Mouse (Mus musculus) mouse trophoblast stem cell (cell line): ENCODE data around the gene Arhgef25.
"Not testable (repeated sequence)": the region's sequence is repeated elsewhere in the genome, so short reads cannot be mapped to it uniquely, and the experiment has no call there.

Experiments
- in situ Hi-C, 2 experiments: fragments of 300-500 bp; cut with MseI, MboI; formaldehyde crosslinking; loops; 2 replicates in 1 of 2; 3 replicates in 1 of 2; pipeline ENCODE4 v1.15.1; 2025

The Arhgef25 gene

DNA sequence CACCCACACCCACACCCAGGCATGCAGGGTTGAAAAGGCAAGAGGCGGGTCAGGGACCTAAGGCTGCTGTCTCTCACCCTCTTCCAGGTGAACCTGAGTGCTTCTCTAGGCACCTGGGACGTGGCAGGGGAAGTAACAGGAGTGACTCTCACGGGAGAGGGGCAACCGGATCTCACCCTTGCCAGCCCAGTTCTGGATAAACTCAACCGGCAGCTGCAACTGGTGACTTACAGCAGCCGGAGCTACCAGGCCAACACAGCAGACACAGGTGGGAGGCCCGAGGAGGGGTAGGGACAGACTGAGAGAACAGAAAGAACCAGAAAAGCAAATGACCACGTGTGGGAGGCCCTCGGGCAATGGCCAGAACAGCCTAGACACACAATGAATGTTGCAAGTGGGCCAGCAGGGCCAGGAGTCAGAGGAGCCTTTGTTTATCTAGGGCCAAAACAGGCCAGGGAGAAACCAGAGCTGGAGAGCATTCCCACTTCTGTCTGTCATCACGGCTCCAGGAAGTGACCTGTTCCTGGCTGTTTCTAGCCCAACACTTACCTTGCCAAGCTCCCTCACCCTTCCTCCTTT is 22.2 kb downstream of the Arhgef25 start:
- in situ Hi-C loops = no loop called here

DNA sequence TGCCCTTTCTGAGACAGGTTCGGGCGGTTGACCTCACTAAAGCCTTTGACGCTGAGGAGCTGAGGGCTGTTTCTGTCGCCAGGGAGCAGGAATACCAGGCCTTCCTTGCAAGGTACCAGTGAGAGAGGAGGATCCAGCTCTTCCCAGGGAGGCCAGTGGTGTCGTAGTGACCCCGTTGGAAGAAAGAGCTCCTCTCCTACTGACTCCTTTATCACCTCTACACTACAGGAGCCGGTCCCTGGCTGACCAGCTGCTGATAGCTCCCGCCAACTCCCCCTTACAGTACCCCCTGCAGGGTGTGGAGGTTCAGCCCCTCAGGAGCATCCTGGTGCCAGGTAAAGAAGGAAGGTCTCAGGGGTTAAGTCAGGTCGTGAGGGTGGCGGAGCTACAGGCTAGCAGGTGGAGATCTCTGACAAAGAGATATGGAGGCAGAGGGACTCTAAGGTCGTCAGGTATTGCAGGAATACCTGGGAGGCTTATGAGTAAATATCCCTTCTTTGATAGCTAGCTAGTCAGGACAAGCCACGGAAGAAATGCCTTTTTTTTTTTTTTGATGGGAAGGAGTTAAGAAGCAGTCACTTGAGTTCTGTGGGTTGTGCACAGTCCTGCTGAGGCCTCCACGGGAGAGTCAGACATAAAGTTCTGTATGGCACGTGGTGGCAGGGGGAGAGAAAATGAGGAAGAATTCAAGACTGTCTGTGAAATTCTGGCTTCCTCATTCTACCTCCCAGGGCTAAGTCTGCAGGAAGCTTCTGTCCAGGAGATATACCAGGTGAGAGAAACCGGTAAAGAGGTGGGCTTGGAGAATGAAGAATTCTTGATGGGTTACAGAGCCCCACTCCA is 22.9 kb downstream of the Arhgef25 start:
- in situ Hi-C loops = no loop called here

DNA sequence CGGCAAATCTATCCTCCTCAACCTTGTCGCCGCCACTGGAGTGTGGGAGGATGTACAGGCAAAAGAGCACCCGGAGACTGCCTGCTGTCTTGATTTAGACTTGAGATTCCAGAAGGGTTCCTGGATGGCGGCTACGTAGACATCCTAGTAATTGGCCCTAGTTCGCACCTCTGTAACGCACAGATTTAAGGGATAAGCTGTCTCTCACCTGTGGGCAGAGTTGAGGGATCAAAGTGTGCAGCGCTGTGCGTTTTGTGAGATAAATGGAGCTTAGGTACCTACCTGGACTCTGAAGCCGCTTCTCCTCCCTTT is 23.5 kb downstream of the Arhgef25 start:
- in situ Hi-C loops = no loop called here

DNA sequence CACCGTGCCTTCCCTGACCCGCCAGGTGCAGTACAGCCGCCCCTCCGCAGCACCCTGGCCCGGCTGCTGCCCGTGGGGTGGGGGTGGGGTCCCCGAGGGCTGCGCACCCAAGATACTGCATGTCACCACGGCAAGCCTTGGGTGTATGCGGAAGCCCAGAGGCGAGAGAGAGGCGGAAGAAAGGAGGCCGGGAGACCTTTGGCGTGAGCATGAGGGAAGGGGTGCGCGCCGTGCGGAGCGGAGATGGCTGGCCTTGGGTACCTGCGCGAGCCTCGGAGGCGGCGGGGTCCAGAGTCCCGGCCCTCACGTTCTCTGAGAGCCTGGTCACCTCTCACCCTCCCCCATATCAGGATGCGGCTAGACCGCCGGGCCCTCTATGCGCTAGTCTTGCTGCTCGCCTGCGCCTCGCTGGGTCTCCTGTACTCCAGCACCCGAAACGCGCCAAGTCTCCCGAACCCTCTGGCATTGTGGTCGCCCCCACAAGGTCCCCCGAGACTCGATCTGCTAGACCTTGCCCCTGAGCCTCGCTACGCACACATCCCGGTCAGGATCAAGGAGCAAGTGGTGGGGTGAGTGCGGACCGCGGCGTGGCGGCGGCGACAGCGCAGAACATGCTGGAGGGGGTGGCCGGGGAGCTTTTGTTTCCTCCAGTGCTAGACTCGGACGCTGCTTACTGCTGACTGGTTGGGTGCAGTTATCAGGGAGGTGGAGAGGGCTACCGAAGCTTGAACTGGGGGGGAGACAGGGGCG is 24.1 kb downstream of the Arhgef25 start:
- in situ Hi-C loops = no loop called here

DNA sequence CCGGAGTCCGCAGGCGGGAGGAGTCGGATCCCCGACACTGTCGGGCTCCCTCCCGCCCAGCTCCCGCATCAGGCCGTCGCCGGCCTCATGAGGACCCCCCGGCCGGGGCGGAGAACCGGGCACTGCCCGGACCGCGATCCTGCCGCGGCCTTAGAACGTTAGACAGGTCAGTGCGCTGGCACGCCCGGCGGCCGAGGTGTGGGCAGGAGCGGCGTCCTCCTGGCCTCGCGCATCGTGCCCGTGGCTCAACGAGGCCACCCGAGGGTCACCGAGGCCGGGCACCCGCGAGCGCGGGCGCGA is 24.6 kb downstream of the Arhgef25 start:
- in situ Hi-C loops = no loop called here

DNA sequence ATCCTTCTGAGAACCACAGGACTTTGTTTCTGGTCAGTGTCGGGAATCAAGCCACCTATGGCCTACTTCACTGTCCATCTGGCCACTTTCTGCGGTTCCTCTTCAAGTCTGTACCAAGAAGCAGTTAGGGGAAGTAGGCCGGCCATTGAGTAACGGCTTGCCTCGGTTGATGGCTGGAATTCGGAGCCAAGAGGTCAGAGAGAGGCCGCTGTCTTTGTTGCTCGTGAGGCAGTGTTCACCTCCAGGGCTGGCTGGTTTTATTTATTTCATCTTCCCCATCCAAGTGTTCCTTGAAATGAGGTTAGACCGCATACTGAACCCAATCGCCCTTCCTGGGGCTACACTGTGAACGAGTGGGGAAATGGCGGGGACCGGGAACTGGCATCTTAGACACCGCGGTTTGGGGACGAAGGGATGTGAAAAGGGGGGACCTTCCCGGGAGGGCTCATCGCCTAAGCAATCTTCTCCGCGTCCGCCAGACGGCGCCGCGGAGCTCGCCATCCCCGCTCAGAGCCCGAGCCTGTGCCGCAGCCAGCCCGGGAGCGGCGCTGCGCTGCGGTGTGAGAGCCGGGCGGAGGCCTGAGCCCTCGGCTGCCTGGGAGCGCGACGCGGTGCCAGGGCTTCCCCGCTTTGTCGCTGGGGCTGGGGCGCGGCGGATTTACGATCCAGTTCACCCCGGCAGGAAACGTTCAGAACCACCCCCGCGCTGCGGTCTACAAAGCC is 25.1 kb downstream of the Arhgef25 start, which contains the start of gene B4galnt1:
Gene B4galnt1, plus strand, starts transcription at position 595 of the 723 bp plus-strand sequence.
- in situ Hi-C loops = no loop called here

DNA sequence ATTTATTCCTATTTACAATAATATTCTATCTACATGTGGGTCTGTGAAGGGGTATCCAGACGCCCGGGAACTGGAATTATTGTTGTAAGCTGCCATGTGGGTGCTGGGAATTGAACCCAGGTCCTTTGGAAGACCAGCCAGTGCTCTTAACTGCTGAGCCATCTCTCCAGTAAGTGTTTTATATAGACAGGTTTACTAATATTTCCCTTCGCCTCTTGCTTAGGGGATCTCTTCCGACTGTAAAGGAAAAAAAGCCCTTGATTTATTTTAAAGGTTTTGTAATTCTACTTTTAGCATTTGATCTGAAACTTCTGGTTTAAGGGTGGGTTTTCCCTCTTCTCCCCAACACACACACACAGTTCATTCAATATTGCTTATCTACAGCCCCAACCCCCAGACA is 25.7 kb downstream of the Arhgef25 start:
- in situ Hi-C loops = no loop called here

DNA sequence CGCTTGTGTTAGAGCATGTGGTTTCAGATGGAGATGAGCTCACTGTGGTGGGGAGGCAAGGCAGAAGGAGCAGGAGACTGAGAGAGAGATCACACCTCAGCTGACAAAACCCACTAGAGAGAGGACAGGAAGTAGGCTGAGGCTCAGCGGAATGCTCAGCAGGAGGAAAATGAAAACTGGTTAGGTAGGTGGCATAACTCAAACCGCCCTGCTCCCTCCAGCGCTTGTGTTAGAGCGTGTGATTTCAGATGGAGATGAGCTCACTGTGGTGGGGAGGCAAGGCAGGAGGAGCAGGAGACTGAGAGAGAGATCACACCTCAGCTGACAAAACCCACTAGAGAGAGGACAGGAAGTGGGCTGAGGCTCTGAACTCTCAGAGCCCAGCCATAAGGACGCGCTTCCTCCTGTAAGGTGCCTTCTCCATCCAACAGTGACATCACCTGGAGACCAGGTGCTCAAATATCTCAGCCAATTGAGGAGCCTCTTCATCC is 27.1 kb downstream of the Arhgef25 start:
- in situ Hi-C loops = not testable (repeated sequence)

DNA sequence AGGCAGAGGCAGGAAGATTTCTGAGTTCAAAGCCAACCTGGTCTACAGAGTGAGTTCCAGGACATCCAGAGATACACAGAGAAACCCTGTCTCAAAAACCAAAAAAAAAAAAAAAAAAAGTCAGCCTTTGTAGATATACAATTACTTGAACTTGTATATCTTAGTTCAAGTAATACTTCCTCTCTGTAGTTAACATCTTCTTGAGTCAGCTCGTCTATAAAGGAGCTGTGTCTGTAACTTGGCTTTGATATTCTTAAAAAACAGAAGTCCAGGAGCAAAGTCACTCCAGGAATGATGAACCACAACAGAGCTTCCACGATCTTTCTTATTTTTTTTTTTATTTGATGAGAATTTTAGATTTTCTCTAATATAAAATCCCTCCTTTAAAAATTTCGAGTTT is 29.2 kb downstream of the Arhgef25 start:
- in situ Hi-C loops = no loop called here

DNA sequence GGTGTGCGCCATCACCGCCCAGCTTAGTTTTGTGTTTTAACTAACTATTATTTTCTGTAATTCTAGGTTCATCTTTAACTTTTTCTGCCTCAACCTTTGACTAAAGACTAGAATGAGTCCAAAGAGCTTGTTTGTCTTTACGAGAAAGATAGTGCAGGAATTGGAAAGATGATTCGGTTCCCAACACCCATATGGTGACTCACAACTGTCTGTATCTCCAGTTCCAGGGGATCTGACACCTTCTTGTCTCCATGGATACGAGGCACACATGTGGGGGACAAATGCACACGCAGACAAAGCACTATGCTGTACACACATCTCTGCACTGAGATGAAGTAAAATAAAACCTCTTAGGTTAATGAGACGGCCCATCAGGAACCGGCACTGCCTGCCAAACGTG is 29.8 kb downstream of the Arhgef25 start:
- in situ Hi-C loops = no loop called here

DNA sequence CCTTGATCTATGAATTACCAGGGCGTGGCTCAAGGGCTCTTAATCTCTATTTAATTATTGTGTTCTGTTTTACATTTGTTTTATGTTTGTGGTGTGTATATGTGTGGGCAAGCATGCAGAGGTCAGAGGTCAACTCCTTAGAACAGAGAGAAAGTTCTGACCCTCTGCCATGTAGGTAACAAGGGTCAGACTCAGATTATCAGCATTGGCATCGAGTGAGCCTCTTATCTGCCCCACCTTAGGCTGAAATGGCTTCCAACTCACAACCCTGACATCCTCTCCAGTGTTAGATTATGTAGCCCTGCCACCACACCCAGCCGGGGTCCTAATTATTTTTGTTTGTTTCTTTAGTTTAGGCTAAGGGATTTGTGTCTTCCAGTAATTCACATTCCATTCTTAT is 31.4 kb downstream of the Arhgef25 start:
- in situ Hi-C loops = no loop called here

DNA sequence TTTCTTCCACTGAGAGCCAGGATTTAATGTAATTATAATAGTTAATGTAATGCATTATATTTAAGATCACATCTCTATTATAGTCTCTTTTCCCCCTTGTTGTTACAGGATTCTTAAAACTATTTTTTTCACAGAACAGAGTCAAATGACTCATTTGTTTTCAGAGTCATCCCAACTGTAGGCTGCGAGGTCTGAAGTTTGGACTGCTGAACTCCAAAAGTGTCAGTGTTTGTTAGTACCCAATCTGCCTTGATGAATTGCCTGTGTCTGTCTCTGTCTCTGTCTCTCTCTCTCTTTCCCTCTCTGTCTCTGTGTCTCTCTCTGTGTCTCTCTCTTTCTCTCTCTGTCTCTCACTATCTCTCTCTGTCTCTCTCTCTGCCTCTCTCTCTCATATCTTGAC is 33.4 kb downstream of the Arhgef25 start:
- in situ Hi-C loops = no loop called here

DNA sequence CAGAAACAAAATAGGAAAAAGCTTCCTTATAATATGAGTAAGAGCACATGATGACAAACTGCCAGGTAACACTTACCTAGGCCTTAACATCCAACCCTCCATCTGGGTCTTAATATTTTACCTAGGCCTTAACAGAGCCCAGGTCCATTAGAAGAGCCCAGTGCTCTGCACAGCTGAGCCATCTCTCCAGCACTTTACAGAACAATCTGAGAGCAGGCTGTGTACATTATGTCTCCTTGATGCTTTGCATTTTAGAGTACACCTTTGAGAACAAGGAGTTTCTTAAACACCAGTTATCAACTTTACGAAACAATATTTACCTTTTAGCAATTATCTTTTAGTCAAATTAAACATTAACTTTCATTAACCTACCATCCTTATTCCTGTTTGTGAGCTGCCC is 33.8 kb downstream of the Arhgef25 start:
- in situ Hi-C loops = no loop called here

DNA sequence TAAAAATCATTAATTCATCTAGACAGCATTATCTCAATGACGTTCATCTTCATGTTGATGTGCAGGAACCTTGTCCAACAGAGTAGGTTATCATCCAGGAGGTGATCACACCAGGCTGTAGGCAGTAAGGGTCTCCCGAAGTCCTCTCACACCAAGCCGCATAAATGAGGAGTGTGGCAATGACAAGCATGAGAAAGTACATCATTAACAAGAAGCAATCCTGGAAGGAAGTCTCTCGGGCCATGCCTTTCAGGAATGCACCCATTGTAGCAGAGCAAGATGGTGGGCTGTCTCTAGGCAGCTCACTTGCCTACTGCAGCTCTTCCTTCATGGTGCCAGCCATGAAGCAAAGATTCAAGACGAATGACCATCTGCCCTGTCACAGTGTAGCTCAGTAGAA is 35.2 kb downstream of the Arhgef25 start:
- in situ Hi-C loops = no loop called here

DNA sequence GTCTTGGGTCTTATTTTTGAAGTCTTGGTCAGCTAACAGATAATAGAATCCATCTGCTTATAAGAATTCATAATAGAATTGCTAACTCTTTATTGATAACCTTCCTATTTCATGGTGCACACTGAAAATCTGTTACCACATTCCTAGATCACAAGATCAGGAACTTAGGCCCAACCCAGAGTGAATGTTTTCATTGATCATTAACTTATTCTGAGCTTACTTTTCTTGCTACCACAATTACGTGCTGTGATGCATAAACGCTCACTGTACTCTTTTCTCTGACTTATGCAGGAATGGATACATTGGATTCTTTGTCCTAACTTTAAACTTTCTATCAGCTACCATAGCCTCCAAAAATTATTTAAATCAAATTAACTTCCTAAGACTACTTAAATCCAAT is 35.6 kb downstream of the Arhgef25 start:
- in situ Hi-C loops = no loop called here

DNA sequence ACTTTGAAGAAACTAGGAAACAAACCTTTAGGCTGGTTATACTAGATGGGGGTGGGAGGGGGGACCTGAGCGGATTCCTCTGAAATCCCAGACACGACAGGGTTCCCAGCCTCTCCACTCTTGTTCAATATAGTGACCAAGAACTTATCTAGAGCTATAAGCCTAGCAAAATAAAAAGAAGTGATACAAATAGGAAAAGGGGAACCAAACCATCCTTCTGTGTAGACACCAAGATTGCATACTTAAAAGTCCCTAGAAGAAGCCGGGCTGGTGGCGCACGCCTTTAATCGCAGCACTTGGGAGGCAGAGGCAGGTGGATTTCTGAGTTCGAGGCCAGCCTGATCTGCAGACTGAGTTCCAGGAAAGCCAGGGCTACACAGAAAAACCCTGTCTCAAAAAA is 36.6 kb downstream of the Arhgef25 start:
- in situ Hi-C loops = no loop called here

DNA sequence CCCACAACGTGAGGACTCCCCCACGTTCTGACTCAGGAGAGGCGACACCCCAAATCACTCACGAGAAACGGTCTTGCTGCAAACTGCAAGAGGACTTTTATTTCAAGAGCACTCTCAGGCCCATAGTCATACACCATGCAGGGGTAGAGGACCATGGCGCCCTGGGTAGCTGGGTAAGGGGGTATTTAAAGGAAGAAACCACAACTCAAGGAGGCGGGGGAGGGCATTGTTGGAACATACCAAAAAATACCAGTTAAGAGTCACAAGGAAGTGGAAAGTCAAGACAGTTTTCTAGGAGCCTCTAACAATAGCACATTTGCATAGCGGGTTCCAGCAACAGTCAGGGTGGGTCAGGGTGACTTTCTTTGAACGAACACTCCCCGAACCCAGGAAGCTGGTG is 37.3 kb downstream of the Arhgef25 start:
- in situ Hi-C loops = not testable (repeated sequence)

DNA sequence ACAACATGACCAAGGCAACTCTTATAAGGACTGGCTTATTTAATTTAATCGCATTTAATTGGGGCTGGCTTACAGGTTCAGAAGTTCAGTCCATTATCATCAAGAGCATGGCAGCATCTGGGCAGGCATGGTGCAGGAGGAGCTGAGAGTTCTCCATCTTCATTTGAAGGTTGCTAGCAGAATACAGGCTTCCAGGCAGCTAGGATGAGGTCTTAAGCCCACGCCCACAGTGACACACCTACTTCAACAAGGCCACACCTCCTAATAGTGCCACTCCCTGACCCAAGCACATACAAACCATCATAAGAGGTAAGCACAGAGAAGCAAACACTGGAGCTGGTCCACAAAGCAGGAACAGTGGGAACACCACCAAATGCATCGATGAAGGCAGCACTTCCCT is 38.6 kb downstream of the Arhgef25 start:
- in situ Hi-C loops = not testable (repeated sequence)

DNA sequence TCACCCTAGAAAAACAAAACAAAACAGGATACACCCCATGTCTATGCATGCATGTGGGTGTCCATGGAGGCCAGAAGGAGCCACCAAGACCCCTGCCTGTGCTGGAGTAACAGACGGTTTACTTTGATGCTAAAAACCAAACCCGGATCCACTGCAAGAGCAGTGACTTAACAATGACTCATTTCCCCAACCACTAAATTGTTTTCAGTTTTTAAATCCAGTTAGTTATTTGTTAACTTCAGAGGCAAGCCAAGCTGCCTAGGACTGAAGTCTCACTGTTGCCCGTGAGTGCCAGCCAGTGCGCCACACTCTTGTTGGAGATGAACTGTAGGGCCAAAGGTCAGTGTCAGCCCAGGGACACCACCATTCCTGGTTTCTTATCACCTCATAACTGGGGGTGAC is 39.4 kb downstream of the Arhgef25 start:
- in situ Hi-C loops = no loop called here

DNA sequence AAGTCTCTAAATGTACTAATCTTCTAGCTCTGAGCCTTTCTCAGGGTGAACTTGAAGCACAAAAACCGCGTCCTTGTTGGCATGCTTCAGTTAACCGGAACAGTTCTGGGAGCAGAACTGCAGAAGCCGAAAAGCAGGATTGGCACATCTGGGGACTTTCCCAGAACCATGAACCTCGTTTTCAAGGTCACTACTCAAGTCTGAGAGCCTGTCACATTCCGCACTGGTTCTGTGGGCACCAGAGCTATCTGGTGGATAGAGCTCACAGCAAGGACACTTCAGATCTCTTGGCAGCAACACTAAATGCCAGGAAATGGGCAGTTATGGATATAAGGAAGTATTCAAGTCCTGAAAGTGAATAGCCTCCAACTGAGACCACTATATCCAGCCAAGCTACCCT is 42.7 kb downstream of the Arhgef25 start:
- in situ Hi-C loops = no loop called here

DNA sequence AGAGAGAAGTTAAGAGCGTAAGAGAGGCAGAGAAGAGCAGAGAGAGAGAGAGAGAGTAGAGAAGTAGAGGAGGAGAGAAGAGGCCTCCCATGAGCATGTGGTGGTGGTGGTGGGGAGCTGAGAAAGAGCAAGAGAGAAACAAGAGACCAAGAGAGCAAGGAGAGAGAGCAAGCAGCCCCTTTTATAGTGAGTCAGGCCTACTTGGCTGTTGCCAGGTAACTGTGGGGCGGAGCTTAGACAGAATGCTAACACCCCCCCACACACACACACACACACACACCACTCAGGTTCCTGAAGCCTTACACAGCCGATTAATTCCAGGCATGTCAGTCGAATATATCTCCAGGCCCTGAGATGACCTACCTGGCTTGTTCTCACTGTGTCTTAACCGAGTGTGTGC is 44.6 kb downstream of the Arhgef25 start:
- in situ Hi-C loops = no loop called here

DNA sequence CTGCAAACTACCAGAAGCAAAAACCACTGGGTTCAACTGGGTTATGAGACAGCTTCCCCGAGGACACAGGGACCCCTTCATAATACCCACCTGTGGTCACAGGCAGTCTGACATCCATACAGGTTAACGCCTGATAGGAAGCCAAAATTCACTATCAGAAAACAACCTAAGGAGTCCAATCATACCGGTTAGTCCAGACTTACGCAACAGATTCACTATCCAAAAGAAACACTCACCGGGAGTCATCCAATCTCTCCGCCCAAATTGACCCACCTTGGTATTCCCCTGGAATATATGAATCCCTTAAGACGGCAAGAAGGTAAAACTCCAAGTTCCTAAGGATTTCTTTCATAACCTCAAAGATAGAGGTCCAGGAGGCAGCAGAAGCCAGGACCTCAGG is 45.3 kb downstream of the Arhgef25 start:
- in situ Hi-C loops = no loop called here
